Mouse (Mus musculus): ENCODE data around the gene Foxp1. TPM values are rescaled to one million over a fixed set of nuclear protein-coding genes. Genes with fewer than 3 reads are reported as not detected.

Gene Foxp1
- polyA plus RNA-seq, 1 experiment from 2014 or later: 66.8 TPM

- Histone ChIP-seq H3K27me3 (no peaks in the 10 kb centered on the region), H3K4me1 (replicated peaks) (peaks cover 66% of the 10 kb centered on the region), H3K36me3 (no peaks in the 10 kb centered on the region), H3K9me3 (replicated peaks) (no peaks in the 10 kb centered on the region), H3K9ac (peak overlapping the region; percentile 35; the same call in 1 of the 2 replicates), H3K4me2 (peak overlapping the region; percentile 44), H3K27ac (peak overlapping the region; percentile 89), H3K4me3 (no peak overlapping the region)
- 16% methylated on average over 4 of the region's 4 CpGs for WGBS
- no peak for ATAC-seq (replicated peaks; ENCODE audit: insufficient number of reproducible peaks, insufficient read depth, low FRiP score, low read depth)
These were observed 321.2 kb downstream of the Foxp1 start for GRCm38 (mm10) chr6:99201271-99201705.

- no peaks in the 10 kb centered on the region for H3K9me3 ChIP-seq (replicated peaks)
- ATAC-seq (replicated peaks; ENCODE audit: insufficient number of reproducible peaks, insufficient read depth, low FRiP score, low read depth): peak; percentile 71
- H3K4me1 ChIP-seq (replicated peaks): peaks cover 60% of the 10 kb centered on the region
- H3K9ac ChIP-seq: peak overlapping the region; percentile 35; the same call in 1 of the 2 replicates
- no peaks in the 10 kb centered on the region for H3K36me3 ChIP-seq
- no peaks in the 10 kb centered on the region for H3K27me3 ChIP-seq
- WGBS: 15% methylated on average over 11 of the region's 11 CpGs
- H3K4me2 ChIP-seq: peak overlapping the region; percentile 44
- H3K27ac ChIP-seq: peak overlapping the region; percentile 89
- H3K4me3 ChIP-seq: no peak overlapping the region
These were observed 321.9 kb downstream of the Foxp1 start for GRCm38 (mm10) chr6:99200656-99201055.

GRCm38 (mm10) chr6:99199277-99199676 lies 323.2 kb downstream of the Foxp1 start:
- no peak overlapping the region for H3K4me3 ChIP-seq
- peak overlapping the region; percentile 89; the same call in 1 of the 2 replicates for H3K27ac ChIP-seq
- no peak overlapping the region for H3K4me2 ChIP-seq
- H3K27me3 ChIP-seq: no peaks in the 10 kb centered on the region
- no peaks in the 10 kb centered on the region for H3K9me3 ChIP-seq (replicated peaks)
- ATAC-seq (replicated peaks; ENCODE audit: insufficient number of reproducible peaks, insufficient read depth, low FRiP score, low read depth): no peak
- no peaks in the 10 kb centered on the region for H3K36me3 ChIP-seq
- H3K9ac ChIP-seq: no peak overlapping the region
- WGBS: 54% methylated on average over 4 of the region's 4 CpGs
- H3K4me1 ChIP-seq (replicated peaks): peaks cover 59% of the 10 kb centered on the region

GRCm38 (mm10) chr6:99193697-99194096 lies 328.8 kb downstream of the Foxp1 start:
- no peak overlapping the region for H3K9ac ChIP-seq
- H3K4me3 ChIP-seq: no peak overlapping the region
- H3K9me3 ChIP-seq (replicated peaks): no peaks in the 10 kb centered on the region
- 0 out of 2 replicates have a peak, but pooled peaks have one; percentile 32 for ATAC-seq (replicated peaks; ENCODE audit: insufficient number of reproducible peaks, insufficient read depth, low FRiP score, low read depth)
- 20% methylated on average over 8 of the region's 8 CpGs for WGBS
- H3K4me2 ChIP-seq: no peak overlapping the region
- H3K27ac ChIP-seq: no peak overlapping the region
- peaks cover 41% of the 10 kb centered on the region for H3K4me1 ChIP-seq (replicated peaks)
- no peaks in the 10 kb centered on the region for H3K36me3 ChIP-seq
- H3K27me3 ChIP-seq: no peaks in the 10 kb centered on the region

GRCm38 (mm10) chr6:99191636-99192137 lies 330.8 kb downstream of the Foxp1 start:
- Histone ChIP-seq H3K9ac (no peak overlapping the region), H3K4me3 (no peak overlapping the region), H3K27ac (no peak overlapping the region), H3K4me1 (replicated peaks) (peaks cover 30% of the 10 kb centered on the region), H3K4me2 (peak overlapping the region; percentile 7; the same call in 1 of the 2 replicates), H3K9me3 (replicated peaks) (no peaks in the 10 kb centered on the region), H3K27me3 (no peaks in the 10 kb centered on the region), H3K36me3 (no peaks in the 10 kb centered on the region)
- WGBS: 47% methylated on average over 8 of the region's 8 CpGs
- ATAC-seq (replicated peaks; ENCODE audit: insufficient number of reproducible peaks, insufficient read depth, low FRiP score, low read depth): no peak

- WGBS: 62% methylated on average over 12 of the region's 12 CpGs
- Histone ChIP-seq H3K9me3 (replicated peaks) (no peaks in the 10 kb centered on the region), H3K36me3 (no peaks in the 10 kb centered on the region), H3K27ac (no peak overlapping the region), H3K4me3 (no peak overlapping the region), H3K9ac (no peak overlapping the region), H3K4me2 (peak overlapping the region; percentile 7; the same call in 1 of the 2 replicates), H3K4me1 (replicated peaks) (peaks cover 29% of the 10 kb centered on the region), H3K27me3 (no peaks in the 10 kb centered on the region)
- ATAC-seq (replicated peaks; ENCODE audit: insufficient number of reproducible peaks, insufficient read depth, low FRiP score, low read depth): no peak
These were observed 331.4 kb downstream of the Foxp1 start for GRCm38 (mm10) chr6:99191041-99191635.

- H3K27ac ChIP-seq: no peak overlapping the region
- H3K4me1 ChIP-seq (replicated peaks): peaks cover 29% of the 10 kb centered on the region
- H3K27me3 ChIP-seq: no peaks in the 10 kb centered on the region
- H3K9ac ChIP-seq: no peak overlapping the region
- H3K4me2 ChIP-seq: no peak overlapping the region
- no peaks in the 10 kb centered on the region for H3K9me3 ChIP-seq (replicated peaks)
- no peak for ATAC-seq (replicated peaks; ENCODE audit: insufficient number of reproducible peaks, insufficient read depth, low FRiP score, low read depth)
- no peak overlapping the region for H3K4me3 ChIP-seq
- 66% methylated on average over 8 of the region's 8 CpGs for WGBS
- H3K36me3 ChIP-seq: no peaks in the 10 kb centered on the region
These were observed 332.6 kb downstream of the Foxp1 start for GRCm38 (mm10) chr6:99189967-99190366.

GRCm38 (mm10) chr6:99188366-99189216 lies 333.9 kb downstream of the Foxp1 start:
- WGBS: 45% methylated on average over 4 of the region's 4 CpGs
- no peak overlapping the region for H3K27ac ChIP-seq
- peaks cover 26% of the 10 kb centered on the region for H3K4me1 ChIP-seq (replicated peaks)

GRCm38 (mm10) chr6:99187914-99188313 lies 334.6 kb downstream of the Foxp1 start:
- Histone ChIP-seq H3K9ac (no peak overlapping the region), H3K9me3 (replicated peaks) (no peaks in the 10 kb centered on the region), H3K36me3 (no peaks in the 10 kb centered on the region), H3K4me2 (no peak overlapping the region), H3K4me1 (replicated peaks) (peaks cover 21% of the 10 kb centered on the region), H3K4me3 (no peak overlapping the region), H3K27me3 (no peaks in the 10 kb centered on the region), H3K27ac (no peak overlapping the region)
- no peak for ATAC-seq (replicated peaks; ENCODE audit: insufficient number of reproducible peaks, insufficient read depth, low FRiP score, low read depth)
- WGBS: 67% methylated on average over 3 of the region's 3 CpGs

More at GRCm38 (mm10) chr6:99188366-99189216, 333.9 kb downstream of the Foxp1 start:
- ATAC-seq (replicated peaks; ENCODE audit: insufficient number of reproducible peaks, insufficient read depth, low FRiP score, low read depth): no peak
- Histone ChIP-seq H3K27me3 (no peaks in the 10 kb centered on the region), H3K9me3 (replicated peaks) (no peaks in the 10 kb centered on the region), H3K4me3 (no peak overlapping the region), H3K4me2 (no peak overlapping the region), H3K36me3 (no peaks in the 10 kb centered on the region), H3K9ac (no peak overlapping the region)

GRCm38 (mm10) chr6:99187415-99187814 lies 335.1 kb downstream of the Foxp1 start:
- peaks cover 21% of the 10 kb centered on the region for H3K4me1 ChIP-seq (replicated peaks)
- no peak overlapping the region for H3K4me2 ChIP-seq
- no peak for ATAC-seq (replicated peaks; ENCODE audit: insufficient number of reproducible peaks, insufficient read depth, low FRiP score, low read depth)
- no peak overlapping the region for H3K27ac ChIP-seq
- H3K9me3 ChIP-seq (replicated peaks): no peaks in the 10 kb centered on the region
- H3K36me3 ChIP-seq: no peaks in the 10 kb centered on the region
- H3K4me3 ChIP-seq: no peak overlapping the region
- no peak overlapping the region for H3K9ac ChIP-seq
- no peaks in the 10 kb centered on the region for H3K27me3 ChIP-seq
- 70% methylated on average over 2 of the region's 2 CpGs for WGBS

- no peak for ATAC-seq (replicated peaks; ENCODE audit: insufficient number of reproducible peaks, insufficient read depth, low FRiP score, low read depth)
- Histone ChIP-seq H3K4me3 (no peak overlapping the region), H3K4me1 (replicated peaks) (peaks cover 13% of the 10 kb centered on the region), H3K27ac (0 out of 2 replicates have a peak overlapping the region, but pooled peaks have one; percentile 20), H3K4me2 (no peak overlapping the region), H3K27me3 (no peaks in the 10 kb centered on the region), H3K36me3 (no peaks in the 10 kb centered on the region), H3K9me3 (replicated peaks) (no peaks in the 10 kb centered on the region), H3K9ac (no peak overlapping the region)
- 36% methylated on average over 7 of the region's 7 CpGs for WGBS
These were observed 336.0 kb downstream of the Foxp1 start for GRCm38 (mm10) chr6:99186569-99186968.
